Mouse (Mus musculus) C2C12 (cell line): ENCODE data around the gene Extl2. TPM values are rescaled to one million over a fixed set of nuclear protein-coding genes. Genes with fewer than 3 reads are reported as not detected.

Experiments
- H3K27me3 ChIP-seq: one replicate; pipeline ENCODE4 v1.6.1; 2011; ENCODE audit not compliant: control insufficient read depth, insufficient read depth, insufficient read length
- H3K36me3 ChIP-seq: one replicate; pipeline ENCODE4 v1.6.1; 2011; ENCODE audit not compliant: control insufficient read depth, insufficient read depth
- H3K4me3 ChIP-seq: one replicate; pipeline ENCODE4 v1.5.1; 2011; ENCODE audit warnings: mild to moderate bottlenecking, control low read depth; ENCODE audit not compliant: poor library complexity, insufficient read depth, severe bottlenecking
- H3K79me2 ChIP-seq: one replicate; pipeline ENCODE4 v1.6.1; 2011; ENCODE audit not compliant: control insufficient read depth, insufficient read depth
- H3K79me3 ChIP-seq: one replicate; pipeline ENCODE4 v1.6.1; 2011; ENCODE audit warnings: low read depth, control low read depth
- H3ac ChIP-seq: one replicate; pipeline ENCODE3; 2011; ENCODE audit warnings: low read depth; ENCODE audit not compliant: control insufficient read depth, insufficient read length
- CEBPB ChIP-seq: IDR thresholded peaks from one replicate; pipeline ENCODE4 v1.6.1; 2011; ENCODE audit warnings: low read depth, mild to moderate bottlenecking, control low read depth, moderate library complexity
- CTCF ChIP-seq: IDR thresholded peaks from one replicate; pipeline ENCODE4 v1.5.1; 2011; ENCODE audit not compliant: control insufficient read depth, insufficient read depth, insufficient read length
- FOSL1 ChIP-seq: IDR thresholded peaks from one replicate; pipeline ENCODE4 v1.8.0; 2011; ENCODE audit warnings: mild to moderate bottlenecking, low read length; ENCODE audit not compliant: poor library complexity, insufficient read depth, severe bottlenecking
- MAX ChIP-seq: IDR thresholded peaks from one replicate; pipeline ENCODE4 v1.6.1; 2011; ENCODE audit warnings: mild to moderate bottlenecking, control low read depth
- MYOD1 ChIP-seq: IDR thresholded peaks from one replicate; pipeline ENCODE4 v1.6.1; 2011; ENCODE audit warnings: low read depth; ENCODE audit not compliant: control insufficient read depth, insufficient read length
- MYOG ChIP-seq: IDR thresholded peaks from one replicate; pipeline ENCODE4 v1.6.1; 2011; ENCODE audit not compliant: control insufficient read depth, insufficient read length; ENCODE audit errors: extremely low read depth
- USF1 ChIP-seq: IDR thresholded peaks from one replicate; pipeline ENCODE4 v1.6.1; 2011; ENCODE audit warnings: low read depth, mild to moderate bottlenecking, control low read depth, moderate library complexity
- polyA plus RNA-seq: library from polyadenylated mRNA; unstranded; fragments of >200 nt; fragmentation: generic; extraction: Trizol; gene quantifications from one replicate; pipeline ENCODE4 v1.2.1, GENCODE M21; 2012; ENCODE audit warnings: missing spikeins

Gene Extl2
- polyA plus RNA-seq, 1 experiment: 8.4 TPM

GRCm38 (mm10) chr3:116018606-116019005 lies 11.3 kb downstream of the Extl2 start:
- no peaks in the 10 kb centered on the region for H3K79me3 ChIP-seq
- no peaks in the 10 kb centered on the region for H3K27me3 ChIP-seq
- no peak for TF ChIP-seq MYOD1
- TF ChIP-seq MYOG: no peak
- TF ChIP-seq USF1: no peak
- no peak for TF ChIP-seq MAX
- no peak for TF ChIP-seq CTCF
- TF ChIP-seq CEBPB: no peak
- TF ChIP-seq FOSL1: no peak
- no peak overlapping the region for H3ac ChIP-seq
- H3K36me3 ChIP-seq: no peaks in the 10 kb centered on the region
- no peak overlapping the region for H3K4me3 ChIP-seq
- no peaks in the 10 kb centered on the region for H3K79me2 ChIP-seq

- Histone ChIP-seq H3K4me3 (no peak overlapping the region), H3K79me3 (no peaks in the 10 kb centered on the region), H3K79me2 (no peaks in the 10 kb centered on the region), H3ac (no peak overlapping the region), H3K36me3 (no peaks in the 10 kb centered on the region), H3K27me3 (no peaks in the 10 kb centered on the region)
- TF ChIP-seq CEBPB: no peak
- TF ChIP-seq MAX: no peak
- TF ChIP-seq FOSL1: no peak
- TF ChIP-seq MYOD1: no peak
- no peak for TF ChIP-seq USF1
- no peak for TF ChIP-seq MYOG
- TF ChIP-seq CTCF: no peak
Observed at GRCm38 (mm10) chr3:116019136-116019535, 11.9 kb downstream of the Extl2 start.

DNA sequence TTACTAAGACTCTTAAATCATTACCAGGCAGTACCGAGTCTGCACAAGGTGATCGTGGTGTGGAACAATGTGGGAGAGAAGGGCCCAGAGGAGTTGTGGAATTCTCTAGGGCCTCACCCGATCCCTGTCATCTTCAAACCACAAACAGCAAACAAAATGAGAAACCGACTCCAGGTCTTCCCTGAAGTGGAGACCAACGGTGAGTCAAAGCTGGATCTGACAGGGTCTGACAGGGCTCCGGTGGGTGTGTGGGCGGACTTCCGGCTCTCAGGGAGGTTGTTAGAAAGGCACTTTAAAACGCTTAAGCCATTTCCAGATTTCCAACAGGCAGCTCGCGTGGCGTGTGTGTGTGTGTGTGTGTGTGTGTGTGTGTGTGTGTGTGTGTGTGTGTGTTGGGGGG lies 17.0 kb downstream of the Extl2 start:
- no peak for TF ChIP-seq MYOD1
- no peak for TF ChIP-seq MYOG
- TF ChIP-seq MAX: no peak
- TF ChIP-seq USF1: no peak
- TF ChIP-seq FOSL1: no peak
- TF ChIP-seq CTCF: no peak
- no peak for TF ChIP-seq CEBPB
- Histone ChIP-seq H3K27me3 (no peaks in the 10 kb centered on the region), H3ac (no peak overlapping the region), H3K4me3 (no peak overlapping the region), H3K79me2 (no peaks in the 10 kb centered on the region), H3K79me3 (no peaks in the 10 kb centered on the region), H3K36me3 (peaks cover 20% of the 10 kb centered on the region)

- TF ChIP-seq MYOG (no peak), MYOD1 (no peak), FOSL1 (no peak), CTCF (no peak), CEBPB (no peak), MAX (no peak), USF1 (no peak)
- H3K4me3 ChIP-seq: no peak overlapping the region
- H3ac ChIP-seq: no peak overlapping the region
- no peaks in the 10 kb centered on the region for H3K79me2 ChIP-seq
- H3K36me3 ChIP-seq: peaks cover 20% of the 10 kb centered on the region
- H3K27me3 ChIP-seq: no peaks in the 10 kb centered on the region
- H3K79me3 ChIP-seq: no peaks in the 10 kb centered on the region
Observed at GRCm38 (mm10) chr3:116024669-116025068, 17.4 kb downstream of the Extl2 start.

GRCm38 (mm10) chr3:116025701-116026100 lies 18.4 kb downstream of the Extl2 start:
- TF ChIP-seq MYOG: no peak

DNA sequence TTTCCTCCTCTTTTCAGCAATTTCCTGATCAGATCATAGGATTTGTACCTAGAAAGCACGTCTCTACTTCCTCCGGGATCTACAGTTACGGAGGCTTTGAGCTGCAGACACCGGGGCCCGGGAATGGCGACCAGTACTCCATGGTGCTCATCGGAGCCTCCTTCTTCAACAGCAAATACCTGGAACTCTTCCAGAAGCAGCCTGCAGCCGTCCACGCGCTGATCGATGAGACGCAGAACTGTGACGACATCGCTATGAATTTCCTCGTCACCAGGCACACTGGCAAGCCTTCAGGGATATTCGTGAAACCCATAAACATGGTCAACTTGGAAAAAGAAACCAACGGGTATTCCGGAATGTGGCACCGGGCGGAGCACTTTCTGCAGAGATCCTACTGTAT lies 19.7 kb downstream of the Extl2 start:
- peaks cover 20% of the 10 kb centered on the region for H3K36me3 ChIP-seq
- H3K79me3 ChIP-seq: no peaks in the 10 kb centered on the region
- no peaks in the 10 kb centered on the region for H3K79me2 ChIP-seq
- no peak overlapping the region for H3K4me3 ChIP-seq
- TF ChIP-seq CEBPB: no peak
- no peak for TF ChIP-seq MYOD1
- TF ChIP-seq USF1: no peak
- no peak for TF ChIP-seq CTCF
- TF ChIP-seq FOSL1: no peak
- no peak for TF ChIP-seq MAX
- no peak for TF ChIP-seq MYOG
- no peaks in the 10 kb centered on the region for H3K27me3 ChIP-seq
- H3ac ChIP-seq: no peak overlapping the region

More at GRCm38 (mm10) chr3:116025701-116026100, 18.4 kb downstream of the Extl2 start:
- Histone ChIP-seq H3K36me3 (peaks cover 20% of the 10 kb centered on the region), H3ac (no peak overlapping the region), H3K79me3 (no peaks in the 10 kb centered on the region), H3K27me3 (no peaks in the 10 kb centered on the region), H3K4me3 (no peak overlapping the region), H3K79me2 (no peaks in the 10 kb centered on the region)
